Mouse (Mus musculus): ENCODE measurements around the gene Srrm4.
A peak's percentile ranks its signal among the peaks of the same experiment; 100 is the strongest.

Srrm4 gene

DNA sequence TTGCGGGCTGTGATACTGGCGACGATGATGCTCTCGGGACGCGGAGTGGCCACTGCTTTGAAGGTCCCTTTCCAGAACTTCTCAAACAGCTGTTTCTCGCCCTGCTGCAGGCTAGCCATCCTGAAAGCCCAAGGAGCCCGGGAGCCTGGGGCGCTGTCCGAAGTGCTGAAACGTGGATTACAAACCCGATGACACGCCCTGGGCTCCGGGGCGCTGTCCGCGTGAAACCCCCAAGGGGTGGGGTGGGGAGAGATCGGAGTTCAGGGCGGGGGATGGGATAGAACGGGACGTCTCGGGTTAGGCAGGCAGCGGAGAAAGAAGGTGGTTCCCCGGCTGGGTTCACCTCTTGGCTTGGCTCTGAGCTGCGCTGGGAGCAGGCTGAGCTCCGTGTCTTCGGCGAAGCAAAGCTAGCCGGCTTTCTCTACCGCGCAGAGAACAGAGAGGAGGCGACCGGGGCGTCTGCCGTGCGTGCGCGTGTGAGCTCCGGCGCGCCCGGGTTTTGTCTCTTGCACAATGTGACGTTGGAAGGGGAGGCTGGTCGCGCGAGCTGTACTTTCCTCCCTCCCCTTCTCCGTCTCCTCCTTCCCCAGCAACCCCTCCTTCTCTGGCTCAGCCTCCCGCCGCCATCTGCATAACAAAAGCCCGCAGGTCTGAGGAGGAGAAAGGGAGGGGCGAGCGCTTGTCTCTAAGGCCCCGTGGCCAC lies at the start of gene Srrm4:
Gene Srrm4 (minus strand): TSS at position 472 of the 703 bp plus-strand sequence.
- DNase-seq (ENCODE audit: low spot score in 2 of 2): peak; percentile 86 to 88

DNA sequence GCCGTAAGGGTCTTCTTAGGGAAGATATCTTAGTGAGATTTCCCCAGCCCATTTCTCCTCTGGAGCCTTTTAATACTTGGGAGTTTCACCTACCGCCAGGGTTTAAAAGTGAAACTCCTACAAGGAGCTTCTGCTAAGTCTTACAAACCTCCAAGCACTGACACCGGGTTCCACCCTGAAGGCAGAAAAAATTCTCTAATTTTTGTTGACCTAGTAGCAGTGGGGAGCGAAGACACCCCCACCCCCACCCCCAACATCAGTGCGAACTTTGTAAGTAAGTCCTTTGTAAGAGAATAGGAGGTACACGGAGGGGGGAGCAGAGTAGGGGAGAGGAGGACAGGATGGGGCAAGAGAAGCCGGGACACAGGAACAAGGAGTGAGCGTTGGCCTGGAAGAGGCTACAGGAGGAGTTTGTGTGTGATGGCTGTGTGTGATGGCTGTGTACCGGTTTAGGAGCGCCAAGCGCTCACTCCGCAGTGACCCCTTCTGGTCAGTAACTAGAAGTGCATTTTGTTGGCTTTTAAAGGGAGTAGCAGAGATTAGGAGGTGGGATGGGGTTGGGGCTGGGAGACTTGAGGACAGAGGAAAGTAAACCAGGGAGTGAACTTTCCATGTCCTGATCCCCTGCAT lies 1.3 kb upstream of the Srrm4 start:
- DNase-seq (ENCODE audit: low spot score in 2 of 2): peak; percentile 53 to 62

DNA sequence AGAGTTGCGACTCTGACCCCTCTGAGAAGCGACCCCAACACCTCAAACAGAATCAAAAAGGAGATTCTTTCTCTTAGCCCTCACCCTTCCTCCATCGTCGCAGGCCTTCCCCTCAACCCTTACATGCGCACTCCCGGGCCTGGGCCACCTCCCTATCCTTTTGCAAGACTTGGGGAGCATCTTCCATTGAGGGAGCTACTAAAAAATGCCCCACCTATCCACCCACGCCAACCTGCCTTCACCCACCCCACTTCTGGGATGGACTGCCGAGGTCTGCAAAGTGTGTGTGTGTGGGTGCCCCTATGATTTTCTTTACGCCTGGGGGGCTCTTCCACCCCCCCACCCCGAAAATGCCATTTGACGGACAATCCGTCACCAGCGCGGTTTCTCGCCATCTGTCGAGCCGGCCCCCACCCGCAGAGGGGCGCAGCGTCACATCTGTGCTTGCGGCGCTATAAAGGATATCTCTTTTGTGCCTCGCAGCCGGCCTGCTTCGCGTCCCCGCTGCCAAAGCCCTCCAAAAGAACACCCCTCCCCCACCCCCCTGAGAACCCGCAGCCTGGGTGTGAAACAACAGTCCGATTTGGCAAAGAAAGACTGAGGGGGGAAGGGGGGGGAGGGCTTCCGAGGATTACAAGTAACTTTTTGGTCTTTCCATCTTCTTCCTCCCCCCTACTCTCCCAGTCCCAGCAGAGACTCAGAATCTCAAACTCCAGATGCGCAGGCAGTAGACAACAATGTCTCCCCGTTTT lies 608 bp upstream of the Srrm4 start:
- peak; percentile 33 to 39 for DNase-seq (ENCODE audit: low spot score in 2 of 2)

DNA sequence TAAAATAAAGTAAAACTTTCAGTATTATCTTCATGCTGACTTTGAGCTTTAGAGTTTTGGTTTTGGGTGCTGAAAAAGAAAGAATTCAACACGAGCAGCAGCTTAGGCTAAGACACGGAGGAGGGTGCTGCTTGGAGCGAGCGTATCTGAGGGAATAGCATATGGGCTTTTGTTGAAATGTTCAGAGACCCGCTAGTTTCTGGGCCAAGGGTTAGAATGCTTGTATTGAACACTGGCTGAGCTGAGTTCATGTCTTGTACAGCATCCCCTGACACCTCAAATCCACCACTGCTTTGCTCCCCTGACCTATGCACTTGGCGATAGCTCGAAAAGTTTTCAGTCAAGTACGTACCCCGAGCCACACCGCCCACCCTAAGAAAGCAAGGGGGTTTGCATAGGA lies 919 bp downstream of the Srrm4 start:
- DNase-seq (ENCODE audit: low spot score in 2 of 2): peak; percentile 18 to 24

DNA sequence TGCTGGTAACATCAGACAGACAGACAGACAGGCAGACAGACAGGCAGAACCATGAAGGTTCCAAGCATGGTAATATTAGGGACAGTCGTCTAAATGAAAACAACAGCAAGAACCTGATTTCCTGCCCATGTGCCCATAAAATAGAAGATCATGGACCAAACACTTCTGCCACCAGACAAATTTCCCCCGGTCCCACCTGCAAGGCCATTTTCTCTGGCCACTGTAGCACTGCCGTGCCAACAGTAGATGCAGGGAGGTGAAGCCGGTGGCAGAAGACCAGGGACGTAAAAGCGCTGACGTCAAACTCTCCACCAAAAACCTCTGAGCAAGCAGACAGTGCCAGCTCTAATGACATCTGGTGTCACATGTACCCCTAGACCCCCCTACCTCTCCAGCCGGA lies 2.0 kb downstream of the Srrm4 start:
- DNase-seq (ENCODE audit: low spot score in 2 of 2): peak in 1 of 2 experiments; percentile 22

DNA sequence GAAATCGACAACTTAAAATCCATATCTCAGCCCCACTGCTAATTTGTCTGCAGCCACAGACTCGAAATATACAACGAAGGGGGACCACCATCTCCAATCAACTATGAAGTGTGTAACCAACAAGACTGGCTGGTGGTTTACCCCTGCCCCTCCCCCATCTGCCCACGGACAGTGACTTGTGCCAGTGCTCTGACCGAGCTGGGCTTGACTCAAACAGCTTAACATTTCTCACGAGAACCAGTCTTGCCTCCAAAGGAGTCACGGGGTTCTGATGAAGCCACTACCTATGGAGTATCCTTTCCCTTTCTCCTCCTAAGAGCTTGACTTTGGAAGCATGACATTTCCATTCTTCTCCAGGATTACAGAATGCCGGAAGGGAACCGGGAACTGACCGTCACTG lies 2.8 kb downstream of the Srrm4 start:
- DNase-seq (ENCODE audit: low spot score in 2 of 2): peak; percentile 19 to 40

DNA sequence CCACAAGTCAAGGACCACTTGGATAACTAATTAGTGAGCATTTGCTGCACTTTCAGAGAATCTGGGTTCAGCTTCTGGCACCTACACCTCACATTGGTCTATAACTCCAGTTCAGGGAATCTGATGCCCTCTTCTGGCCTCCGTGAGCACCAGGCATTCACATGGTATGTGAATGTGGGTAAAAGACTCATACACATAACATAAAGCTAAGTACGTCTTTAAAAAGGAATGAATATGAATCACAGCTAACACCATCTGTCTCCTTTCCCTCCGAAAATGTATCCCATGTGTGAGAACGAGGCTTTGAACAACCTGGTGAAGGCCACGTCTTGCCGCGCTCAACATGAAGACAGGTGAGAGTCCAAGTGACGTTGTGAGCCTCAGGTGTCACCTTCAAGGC lies 12.1 kb downstream of the Srrm4 start:
- peak in 1 of 2 experiments; percentile 26 for DNase-seq (ENCODE audit: low spot score in 2 of 2)

DNA sequence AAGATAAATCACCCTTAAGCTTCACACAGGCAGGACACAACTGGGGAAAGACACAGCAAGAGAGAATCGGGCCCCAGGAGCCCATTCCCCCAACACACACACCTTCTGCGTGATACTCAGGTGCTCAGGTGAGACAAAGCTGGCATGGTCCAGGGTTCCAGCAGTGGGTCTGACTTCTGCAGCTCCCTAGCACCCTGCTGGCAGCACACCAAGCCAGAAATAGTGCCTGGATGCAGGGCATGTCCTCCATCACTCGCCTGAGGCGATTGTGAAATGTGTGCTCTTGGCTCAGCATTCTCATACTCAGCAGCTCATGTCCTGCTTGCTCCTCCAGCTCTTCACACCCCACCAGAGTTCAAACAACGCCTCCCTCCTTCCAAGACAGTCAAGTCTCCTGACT lies 14.5 kb downstream of the Srrm4 start:
- no peak for DNase-seq (ENCODE audit: low spot score in 2 of 2)

DNA sequence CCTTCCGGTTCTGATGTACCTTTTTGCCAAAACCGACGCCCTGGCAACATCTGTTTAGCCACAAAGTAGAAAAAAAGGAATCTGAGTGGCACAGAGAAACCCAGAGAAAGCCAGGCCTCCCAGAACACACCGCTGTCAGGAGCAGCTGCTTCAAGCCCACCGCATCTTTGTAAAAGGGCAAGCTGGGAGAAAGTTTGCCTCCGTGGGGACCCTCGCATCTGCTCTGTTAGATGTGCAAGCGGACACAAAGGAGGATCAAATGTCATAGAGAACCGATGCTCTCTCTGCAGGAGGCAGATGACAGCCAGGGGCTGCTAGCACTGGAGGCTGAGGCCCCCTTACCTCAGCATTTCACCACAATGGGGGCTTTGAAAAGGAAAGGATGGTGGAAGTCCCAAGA lies 18.3 kb downstream of the Srrm4 start:
- no peak for DNase-seq (ENCODE audit: low spot score in 2 of 2)

DNA sequence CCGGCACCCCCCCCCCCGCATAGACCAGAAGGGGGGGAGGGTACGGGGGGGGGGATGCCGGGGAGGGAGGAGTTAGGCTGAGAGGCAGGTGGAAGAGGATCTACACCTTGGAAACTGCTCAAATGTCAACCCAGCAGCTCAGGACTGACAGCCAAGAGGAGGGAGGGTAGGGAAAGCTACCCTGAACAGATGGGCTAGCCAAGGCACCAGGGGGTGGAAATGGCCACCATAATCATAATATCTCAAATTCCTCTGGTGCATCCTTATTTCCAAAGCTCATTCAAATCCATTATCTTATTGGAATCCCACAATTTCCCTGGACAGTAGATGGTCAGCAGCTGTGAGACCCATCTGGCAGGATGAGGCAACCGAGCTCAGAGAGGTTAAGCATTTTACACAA lies 19.7 kb downstream of the Srrm4 start:
- DNase-seq (ENCODE audit: low spot score in 2 of 2): no peak

DNA sequence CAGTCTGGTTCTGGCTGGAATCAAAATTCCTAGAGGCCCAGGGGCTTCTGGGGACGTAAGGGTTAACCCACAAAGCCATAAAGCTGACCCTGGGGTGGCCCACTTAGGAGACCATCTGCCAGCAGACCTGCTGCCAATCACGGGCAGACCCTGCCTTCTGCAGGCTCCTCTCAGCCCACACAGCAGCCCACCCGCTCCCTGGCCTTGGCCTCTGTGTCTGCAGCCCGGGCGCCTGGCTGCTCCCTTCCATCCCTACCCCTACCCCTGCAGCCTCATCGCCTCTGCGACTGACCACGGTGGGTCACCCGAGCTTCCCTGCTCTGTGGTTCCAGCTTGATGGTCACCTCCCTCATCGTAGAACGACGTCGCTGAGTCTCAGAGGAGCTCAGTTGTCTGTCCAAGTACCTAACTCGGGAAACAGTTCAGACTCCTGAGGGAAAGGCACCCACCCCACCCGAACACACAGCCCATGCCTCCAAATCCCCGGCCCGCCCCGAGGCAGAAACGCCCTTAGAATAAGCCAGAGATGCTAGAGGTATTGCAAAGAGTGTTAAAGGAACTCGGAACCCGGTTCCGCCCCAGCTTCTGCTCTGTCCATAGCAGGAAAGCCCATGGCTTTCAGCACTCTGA lies 20.3 kb downstream of the Srrm4 start:
- DNase-seq (ENCODE audit: low spot score in 2 of 2): no peak

DNA sequence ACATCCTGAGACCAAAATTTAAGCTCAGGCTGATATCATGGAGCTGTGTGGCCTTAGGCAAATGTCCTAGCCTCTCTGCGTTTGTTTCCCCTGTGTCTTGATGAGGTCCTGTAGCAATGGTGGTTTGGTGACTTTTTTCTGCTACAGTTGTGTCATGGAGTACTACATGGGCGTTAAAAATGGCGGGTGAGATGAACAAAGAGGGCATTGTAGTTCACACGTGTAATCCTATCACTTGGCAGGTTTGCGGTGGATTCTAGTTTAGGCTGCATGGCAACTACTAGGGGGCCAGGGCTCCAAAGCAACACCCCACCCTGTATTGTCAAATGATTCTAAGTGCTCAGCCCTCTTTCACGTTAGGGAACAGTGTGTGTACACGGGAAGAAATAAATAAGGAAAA lies 21.1 kb downstream of the Srrm4 start:
- no peak for DNase-seq (ENCODE audit: low spot score in 2 of 2)

DNA sequence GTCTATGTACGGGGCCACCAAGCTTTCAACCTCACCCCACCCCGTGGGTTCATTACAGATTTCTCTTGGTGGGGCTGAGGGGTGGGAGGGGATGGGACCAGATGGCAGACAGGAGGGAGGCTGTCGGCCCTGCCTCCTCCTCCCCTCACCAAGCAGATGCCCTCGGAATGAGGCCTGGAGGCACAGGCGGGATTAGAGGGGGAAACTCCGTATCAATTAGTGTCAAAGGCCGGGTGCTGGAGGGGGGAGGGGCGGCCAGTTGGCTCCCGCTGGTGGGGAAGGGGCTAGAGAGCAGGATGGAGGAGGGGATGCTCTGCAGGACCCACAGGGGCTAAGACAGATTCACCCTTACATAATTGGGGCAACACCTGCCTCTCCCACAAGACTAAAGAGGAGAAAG lies 22.0 kb downstream of the Srrm4 start:
- DNase-seq (ENCODE audit: low spot score in 2 of 2): no peak

DNA sequence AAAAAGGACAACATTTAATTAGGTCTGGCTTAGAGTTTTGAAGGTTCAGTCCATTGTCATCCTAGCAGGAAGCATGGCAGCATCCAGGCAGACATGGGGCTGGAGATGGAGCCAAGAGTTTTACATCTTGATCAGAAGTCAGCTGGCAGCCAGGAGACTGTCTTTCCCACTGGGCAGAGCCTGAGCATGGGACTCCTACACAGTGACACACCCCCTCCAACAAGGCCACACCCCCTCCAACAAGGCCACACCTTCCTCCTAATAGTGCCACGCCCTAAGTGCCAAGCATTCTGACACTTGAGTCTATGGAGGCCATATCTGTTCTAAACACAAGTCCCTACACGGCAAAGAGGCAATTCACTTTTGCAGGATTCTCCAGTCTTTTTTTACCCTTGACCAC lies 23.6 kb downstream of the Srrm4 start:
- DNase-seq (ENCODE audit: low spot score in 2 of 2): no peak

DNA sequence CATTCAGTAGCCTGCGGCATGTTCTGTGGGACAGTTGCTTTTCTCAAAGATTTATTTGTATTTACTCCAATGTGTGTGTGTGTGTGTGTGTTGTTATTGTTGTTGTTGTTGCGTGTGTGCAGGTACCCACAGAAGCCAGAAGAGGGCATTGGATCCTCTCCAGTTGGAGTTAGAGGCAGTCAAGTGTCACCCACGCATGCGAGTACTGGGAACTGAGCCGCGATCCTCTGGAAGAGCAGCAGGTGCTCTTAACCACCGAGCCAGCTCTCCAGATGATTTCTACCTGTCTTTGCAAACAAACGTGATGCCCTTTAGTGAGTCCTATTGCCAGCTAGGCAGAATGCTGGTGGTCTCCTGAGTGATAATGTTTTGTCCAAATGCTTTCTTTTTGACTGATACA lies 24.3 kb downstream of the Srrm4 start:
- no peak for DNase-seq (ENCODE audit: low spot score in 2 of 2)

DNA sequence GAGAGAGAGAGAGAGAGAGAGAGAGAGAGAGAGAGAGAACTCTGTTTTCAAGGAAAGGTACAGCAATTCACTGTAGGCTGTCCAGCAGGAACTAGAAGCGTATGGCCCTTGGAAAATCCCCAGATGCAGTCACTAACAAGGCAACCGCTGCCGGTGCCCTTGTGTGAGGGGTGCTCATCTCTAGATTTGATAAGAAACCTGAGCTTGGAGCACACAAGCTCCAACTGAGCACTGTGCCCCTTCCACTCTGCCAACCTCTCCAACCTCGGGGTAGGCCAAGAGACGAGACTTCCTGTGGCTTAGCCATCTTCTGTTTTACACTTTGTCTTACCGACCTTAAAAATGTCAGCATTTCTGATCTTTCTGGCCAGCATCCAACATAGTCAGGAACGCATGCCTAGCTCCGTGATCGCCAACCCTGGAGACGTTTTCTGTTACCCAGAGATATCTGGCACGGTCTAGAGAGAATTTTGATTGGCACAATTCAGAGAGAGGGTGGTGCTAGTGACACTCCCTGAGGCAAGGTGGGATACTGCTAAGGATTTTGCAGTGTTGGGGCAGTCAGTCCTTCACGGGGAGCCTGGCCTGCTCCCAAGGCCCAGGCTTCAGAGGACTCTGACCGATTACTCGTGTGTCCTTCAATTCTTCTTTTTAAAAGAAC lies 25.1 kb downstream of the Srrm4 start:
- DNase-seq (ENCODE audit: low spot score in 2 of 2): no peak

DNA sequence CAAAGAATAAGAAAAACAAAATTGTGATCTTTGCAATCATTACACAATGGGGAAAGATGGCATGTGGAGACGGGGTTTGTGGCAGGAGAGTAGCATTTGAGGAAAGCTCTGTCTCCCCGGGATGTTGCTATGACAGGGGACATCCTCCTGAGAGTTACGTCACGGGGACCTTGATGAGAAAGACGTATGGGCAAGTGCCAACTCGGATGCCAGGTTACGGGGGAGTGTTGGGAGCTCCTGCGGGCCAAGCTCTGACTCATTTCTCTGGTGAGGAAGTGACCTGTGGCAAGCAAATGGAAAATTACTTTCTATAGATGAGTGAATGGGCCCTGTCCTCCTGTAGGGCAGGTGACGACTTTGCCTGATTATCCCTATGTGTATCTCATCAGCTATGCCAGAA lies 26.0 kb downstream of the Srrm4 start:
- no peak for DNase-seq (ENCODE audit: low spot score in 2 of 2)

DNA sequence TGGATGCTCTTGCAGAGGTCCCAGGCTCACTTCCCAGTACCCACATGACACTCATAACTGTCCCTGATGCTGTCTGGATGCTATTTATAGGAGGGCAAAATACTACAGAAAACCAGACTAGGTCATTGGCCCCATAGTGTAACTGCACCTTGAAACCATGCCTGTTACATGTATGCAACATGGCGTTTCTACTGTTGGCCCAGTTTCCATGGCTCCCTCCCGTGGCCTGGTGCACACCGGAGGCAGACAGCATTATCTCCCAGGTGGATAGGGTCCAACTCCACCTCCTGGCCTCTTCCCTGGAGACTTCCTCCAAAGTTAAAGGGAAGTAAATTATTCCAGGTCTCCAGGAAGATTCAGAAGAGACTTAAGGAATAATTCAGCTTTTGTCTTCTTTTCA lies 27.2 kb downstream of the Srrm4 start:
- DNase-seq (ENCODE audit: low spot score in 2 of 2): no peak

DNA sequence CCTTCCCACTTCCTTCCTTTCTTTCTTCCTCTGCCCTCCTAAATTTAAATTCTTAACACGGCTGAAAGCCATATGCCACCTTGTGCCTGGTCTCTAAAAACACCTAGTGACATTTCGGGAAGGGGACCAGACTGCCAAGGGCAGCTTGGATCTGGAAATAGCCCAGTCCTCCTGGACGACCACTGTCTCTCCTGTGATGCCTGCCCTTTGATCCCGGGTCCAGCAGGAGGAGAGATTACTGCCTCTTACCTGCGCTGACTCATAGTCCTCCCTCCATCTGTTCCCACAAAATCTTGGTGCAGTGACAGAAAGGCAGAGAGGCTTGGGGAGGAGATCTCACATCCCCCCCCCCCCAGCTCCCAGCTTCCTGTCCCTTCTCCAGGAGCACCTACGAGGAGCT lies 27.9 kb downstream of the Srrm4 start:
- no peak for DNase-seq (ENCODE audit: low spot score in 2 of 2)

DNA sequence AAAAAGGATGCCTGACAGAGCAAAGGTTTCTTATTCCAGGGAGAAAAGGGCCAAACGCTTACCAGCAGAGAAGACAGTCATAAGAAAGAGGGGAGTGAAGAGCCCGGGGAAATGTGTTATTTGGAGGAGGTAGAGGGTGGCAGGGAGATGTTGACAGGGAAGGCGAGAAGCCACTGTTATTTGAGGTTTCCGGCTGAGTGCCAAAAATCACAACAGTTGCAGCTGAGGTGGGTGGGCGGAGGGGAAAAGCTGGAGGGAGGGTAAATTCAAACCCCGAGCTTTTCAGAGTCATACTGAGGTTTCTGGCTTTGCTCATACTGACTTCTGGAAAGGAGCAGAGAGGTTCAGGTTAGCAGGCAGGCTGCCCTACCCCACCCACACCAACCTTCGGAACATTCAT lies 32.5 kb downstream of the Srrm4 start:
- DNase-seq (ENCODE audit: low spot score in 2 of 2): peak; percentile 53 to 74

DNA sequence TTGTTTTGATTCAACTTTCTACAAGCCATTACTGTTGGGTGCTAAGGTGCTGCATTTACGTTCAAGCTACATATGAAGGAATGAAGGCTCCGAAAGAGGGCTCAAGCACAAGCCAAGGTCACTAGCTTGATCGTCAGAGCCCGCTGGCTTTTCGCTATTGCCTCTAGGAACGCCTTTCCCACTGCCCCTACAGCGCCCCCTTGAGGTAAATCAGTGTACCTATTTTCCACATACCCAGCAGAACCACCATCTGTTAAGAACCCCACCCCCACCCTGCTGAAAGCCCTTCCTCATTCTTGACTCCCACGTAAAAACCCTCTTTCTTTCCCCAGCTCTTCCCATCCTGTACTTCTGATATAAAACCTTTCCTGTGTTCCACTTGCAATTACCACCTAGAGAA lies 35.0 kb downstream of the Srrm4 start:
- peak in 1 of 2 experiments; percentile 21 for DNase-seq (ENCODE audit: low spot score in 2 of 2)

DNA sequence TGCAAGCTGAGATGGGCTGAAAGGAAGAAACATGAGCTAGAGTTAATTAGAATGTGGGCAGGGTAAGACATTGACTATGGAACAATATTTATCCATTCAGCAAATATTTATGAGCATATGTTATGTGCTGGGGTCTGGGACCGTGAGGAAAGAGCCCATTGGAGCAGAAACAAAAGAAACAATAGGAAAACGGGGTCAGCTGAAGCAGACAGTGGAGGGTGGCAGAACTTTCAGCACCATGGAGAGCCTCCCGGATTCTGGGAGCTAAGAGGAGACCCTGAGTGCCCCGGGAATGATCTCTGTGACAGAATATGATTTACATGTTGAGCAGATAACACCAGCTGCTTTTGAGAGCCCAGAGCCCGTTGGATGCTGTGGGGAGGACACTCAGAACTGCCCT lies 37.7 kb downstream of the Srrm4 start:
- DNase-seq (ENCODE audit: low spot score in 2 of 2): no peak
